ENCODE assay signal across 13 mouse cellular contexts in genomic region chr9:89891534-89892293, GRCm38 (mm10). TPM values are rescaled to one million over a fixed set of nuclear protein-coding genes. Genes with fewer than 3 reads are reported as not detected.
A peak's percentile ranks its signal among the peaks of the same experiment; 100 is the strongest.
DNase-seq lines count a peak whose midpoint lies in the region; ATAC-seq and TF ChIP-seq lines count a peak whose summit lies in the region.
"Had no signal": no experiment of that assay in that cellular context is flagged by ENCODE, and none has a peak within 500 bp of the region (broad histone marks: within the 10 kb centered on the region; RNA-seq: fewer than 3 reads in every experiment).

No protein-coding gene starts in this region.

- intact Hi-C loops in left cerebral cortex, postnatal 14 days (cut with DNase I): no loop called here
- intact Hi-C loops in left cerebral cortex, postnatal 10 days (cut with DNase I): no loop called here

- WGBS in forebrain, embryonic 14.5 days: 72% methylated on average over 10 of the region's 10 CpGs
- 79% methylated on average over 10 of the region's 10 CpGs for WGBS in forebrain, embryonic 12.5 days
- WGBS in midbrain, embryonic 13.5 days: 78% methylated on average over 10 of the region's 10 CpGs
- WGBS in thymus, adult 2 months: 93% methylated on average over 10 of the region's 10 CpGs

- no peaks in the 10 kb centered on the region for H3K27me3 ChIP-seq in forebrain, embryonic 14.5 days (replicated peaks; ENCODE audit: control insufficient read depth, insufficient read depth, low read length)
- H3K27me3 ChIP-seq in forebrain, embryonic 12.5 days: peaks cover 12% of the 10 kb centered on the region
- H3K27me3 ChIP-seq in midbrain, embryonic 13.5 days: peaks cover 7% of the 10 kb centered on the region
- H3K27me3 ChIP-seq in thymus, adult 2 months (ENCODE audit: control insufficient read depth, insufficient read depth, low read length): no peaks in the 10 kb centered on the region
- H3K27me3 ChIP-seq: liver, embryonic 13.5 days had no signal

- TF ChIP-seq POLR2A in brain, embryonic 14.5 days (IDR thresholded peaks at IDR 0.05; ENCODE audit: borderline replicate concordance, extremely low read depth, insufficient read depth, insufficient read length, poor library complexity, severe bottlenecking): no peak
- TF ChIP-seq POLR2A in thymus, adult 2 months (IDR thresholded peaks at IDR 0.05; ENCODE audit: control insufficient read depth, extremely low read depth, insufficient read depth, low read length, poor library complexity): no peak

- H3K9ac ChIP-seq in forebrain, embryonic 14.5 days (ENCODE audit: low read length): no peak overlapping the region
- H3K9ac ChIP-seq in forebrain, embryonic 12.5 days: no peak overlapping the region
- no peak overlapping the region for H3K9ac ChIP-seq in midbrain, embryonic 13.5 days (replicated peaks)
- H3K9ac ChIP-seq: embryonic facial prominence, embryonic 12.5 days; liver, embryonic 13.5 days had no signal

- DNase-seq in forebrain, embryonic 14.5 days (ENCODE audit: low spot score): no peak
- peak; percentile 30 to 61 for DNase-seq in left cerebral cortex, postnatal 14 days (ENCODE audit: low spot score in 2 of 2)
- DNase-seq in left cerebral cortex, postnatal 10 days (ENCODE audit: extremely low spot score in 1 of 2, low spot score in 2 of 2): no peak
- peak; percentile 74 for DNase-seq in brain, embryonic 14.5 days (ENCODE audit: low read depth)
- DNase-seq in thymus, adult 2 months: no peak
- DNase-seq: liver, embryonic 13.5 days had no signal

- H3K36me3 ChIP-seq in forebrain, embryonic 14.5 days (ENCODE audit: control insufficient read depth, insufficient read depth, low read length): no peaks in the 10 kb centered on the region
- H3K36me3 ChIP-seq in forebrain, embryonic 12.5 days (replicated peaks): no peaks in the 10 kb centered on the region
- no peaks in the 10 kb centered on the region for H3K36me3 ChIP-seq in midbrain, embryonic 13.5 days
- H3K36me3 ChIP-seq in thymus, adult 2 months (ENCODE audit: control insufficient read depth, insufficient read depth, low read length): no peaks in the 10 kb centered on the region
- H3K36me3 ChIP-seq: embryonic facial prominence, embryonic 12.5 days; liver, embryonic 13.5 days had no signal

- peak overlapping the region; percentile 44; the same call in 1 of the 2 replicates for H3K27ac ChIP-seq in forebrain, embryonic 14.5 days (ENCODE audit: low read depth, low read length)
- H3K27ac ChIP-seq in forebrain, embryonic 12.5 days: no peak overlapping the region
- no peak overlapping the region for H3K27ac ChIP-seq in midbrain, embryonic 13.5 days
- no peak overlapping the region for H3K27ac ChIP-seq in thymus, adult 2 months (ENCODE audit: control insufficient read depth, insufficient read depth, low read length)
- H3K27ac ChIP-seq: embryonic facial prominence, embryonic 12.5 days; kidney, postnatal 0 days; liver, embryonic 13.5 days; macrophage had no signal

- no peaks in the 10 kb centered on the region for H3K9me3 ChIP-seq in forebrain, embryonic 14.5 days (replicated peaks; ENCODE audit: control insufficient read depth, low read length)
- H3K9me3 ChIP-seq in forebrain, embryonic 12.5 days: no peaks in the 10 kb centered on the region
- H3K9me3 ChIP-seq in midbrain, embryonic 13.5 days: no peaks in the 10 kb centered on the region
- H3K9me3 ChIP-seq: embryonic facial prominence, embryonic 12.5 days; liver, embryonic 13.5 days had no signal

- H3K4me1 ChIP-seq in forebrain, embryonic 14.5 days (ENCODE audit: control insufficient read depth, insufficient read depth, low read length): no peaks in the 10 kb centered on the region
- H3K4me1 ChIP-seq in forebrain, embryonic 12.5 days: no peaks in the 10 kb centered on the region
- H3K4me1 ChIP-seq in midbrain, embryonic 13.5 days (replicated peaks): no peaks in the 10 kb centered on the region
- H3K4me1 ChIP-seq in thymus, adult 2 months (replicated peaks; ENCODE audit: control insufficient read depth, insufficient read depth, low read length): no peaks in the 10 kb centered on the region
- H3K4me1 ChIP-seq: embryonic facial prominence, embryonic 12.5 days; liver, embryonic 13.5 days had no signal

- H3K4me2 ChIP-seq in forebrain, embryonic 14.5 days (ENCODE audit: low read length): no peak overlapping the region
- H3K4me2 ChIP-seq in forebrain, embryonic 12.5 days: no peak overlapping the region
- no peak overlapping the region for H3K4me2 ChIP-seq in midbrain, embryonic 13.5 days (replicated peaks)
- H3K4me2 ChIP-seq: embryonic facial prominence, embryonic 12.5 days; heart, embryonic 11.5 days; liver, embryonic 13.5 days had no signal

- peak; percentile 86; the same call in 1 of the 2 replicates for ATAC-seq in forebrain, embryonic 14.5 days
- no peak for ATAC-seq in forebrain, embryonic 12.5 days (ENCODE audit: low FRiP score)
- ATAC-seq in midbrain, embryonic 13.5 days: 0 out of 2 replicates have a peak, but pooled peaks have one; percentile 4
- no peak for ATAC-seq in megakaryocyte progenitor cell, adult 5-6 weeks (replicated peaks; ENCODE audit: poor library complexity)

- no peak for TF ChIP-seq CTCF in brain, embryonic 14.5 days (IDR thresholded peaks at IDR 0.05; ENCODE audit: borderline replicate concordance, extremely low read depth, insufficient read depth, insufficient read length)
- no peak for TF ChIP-seq CTCF in thymus, adult 2 months (IDR thresholded peaks at IDR 0.05; ENCODE audit: borderline replicate concordance, control insufficient read depth, extremely low read depth, insufficient read depth, low read length, poor library complexity)

- no peak overlapping the region for H3K4me3 ChIP-seq in forebrain, embryonic 14.5 days (ENCODE audit: low read depth, low read length)
- no peak overlapping the region for H3K4me3 ChIP-seq in forebrain, embryonic 12.5 days (replicated peaks)
- H3K4me3 ChIP-seq in midbrain, embryonic 13.5 days (replicated peaks): no peak overlapping the region
- H3K4me3 ChIP-seq in thymus, adult 2 months (ENCODE audit: control insufficient read depth, insufficient read depth, low read length): no peak overlapping the region
- H3K4me3 ChIP-seq: embryonic facial prominence, embryonic 12.5 days; liver, embryonic 13.5 days had no signal

RNA-seq across cellular contexts. Expression of gene Rasgrf1, which starts 18.0 kb away (rescaled TPM):
- polyA plus RNA-seq in forebrain, embryonic 14.5 days (2014; fragmentation: Nextera tagmentation; extraction: Ambion mirVana): 3.8 and 7.2 TPM in 2 replicates
- polyA plus RNA-seq in forebrain, embryonic 12.5 days (2016; fragmentation: Nextera tagmentation; extraction: Ambion mirVana): 0.18 and 0.24 TPM in 2 replicates
- 100 to 1,000 TPM; 146 to 187 TPM for total RNA-seq in left cerebral cortex, postnatal 14 days (2021)
- total RNA-seq in left cerebral cortex, postnatal 10 days (2021): 100 to 1,000 TPM; 104 to 112 TPM
- 4.3 and 6.0 TPM in 2 replicates for polyA plus RNA-seq in brain, embryonic 14.5 days (2012; rRNA removed)
- 0.88 and 1.3 TPM in 2 replicates for polyA plus RNA-seq in midbrain, embryonic 13.5 days (2015; fragmentation: Nextera tagmentation; extraction: Ambion mirVana)
- 0.02 and 0.07 TPM in 2 replicates for total RNA-seq in megakaryocyte progenitor cell, adult 5-6 weeks (2015)
- not detected in 2 replicates for total RNA-seq in megakaryocyte progenitor cell, adult 5-6 weeks (2017)
- polyA plus RNA-seq in thymus, adult 2 months (2012; rRNA removed): 0.11 and 0.22 TPM in 2 replicates
- polyA plus RNA-seq: liver, embryonic 13.5 days; macrophage had no signal

Comparison
In these comparisons a context has a peak if more than half of its experiments do, and no peak if none do; other contexts are left out.
1. ATAC-seq: peak in forebrain, embryonic 14.5 days (single experiment) and midbrain, embryonic 13.5 days (single experiment); none in forebrain, embryonic 12.5 days (single experiment) and megakaryocyte progenitor cell, adult 5-6 weeks (single experiment).
2. DNase-seq: peak in left cerebral cortex, postnatal 14 days (2 of 2) and brain, embryonic 14.5 days (single experiment); none in forebrain, embryonic 14.5 days (single experiment), left cerebral cortex, postnatal 10 days (0 of 2) and thymus, adult 2 months (single experiment).